Mouse (Mus musculus): ENCODE data around the gene Rsf1.

The Rsf1 gene

GRCm38 (mm10) chr7:97632897-97633296 lies 53.2 kb downstream of the Rsf1 start:
- DNase-seq: no peak

GRCm38 (mm10) chr7:97645060-97645459 lies 65.4 kb downstream of the Rsf1 start:
- no peak for DNase-seq

- DNase-seq: no peak
Measured at GRCm38 (mm10) chr7:97647656-97648055, 68.0 kb downstream of the Rsf1 start.

GRCm38 (mm10) chr7:97650729-97651128 lies 71.0 kb downstream of the Rsf1 start:
- no peak for DNase-seq

GRCm38 (mm10) chr7:97656144-97656543 lies 76.5 kb downstream of the Rsf1 start:
- peak; percentile 12 to 17 for DNase-seq

- DNase-seq: no peak
Measured at GRCm38 (mm10) chr7:97661634-97662033, 81.9 kb downstream of the Rsf1 start.

- peak in 1 of 2 experiments; percentile 25 for DNase-seq
Measured at GRCm38 (mm10) chr7:97679239-97679638, 99.5 kb downstream of the Rsf1 start.

- DNase-seq: no peak
Measured at GRCm38 (mm10) chr7:97687831-97688230, 108.1 kb downstream of the Rsf1 start.

GRCm38 (mm10) chr7:97695441-97695840 lies 115.8 kb downstream of the Rsf1 start:
- no peak for DNase-seq

- no peak for DNase-seq
Measured at GRCm38 (mm10) chr7:97696133-97696505, 116.4 kb downstream of the Rsf1 start.

- DNase-seq: peak; percentile 94 to 98
Measured at GRCm38 (mm10) chr7:97696506-97697254, 117.0 kb downstream of the Rsf1 start, which contains the start of gene Clns1a. Gene Clns1a (plus strand): TSS chr7:97696634.

GRCm38 (mm10) chr7:97700173-97700572 lies 120.5 kb downstream of the Rsf1 start:
- DNase-seq: no peak

GRCm38 (mm10) chr7:97701106-97701505 lies 121.4 kb downstream of the Rsf1 start:
- DNase-seq: no peak

- DNase-seq: peak; percentile 43 to 77
Measured at GRCm38 (mm10) chr7:97707123-97707522, 127.4 kb downstream of the Rsf1 start.

- DNase-seq: no peak
Measured at GRCm38 (mm10) chr7:97707809-97708208, 128.1 kb downstream of the Rsf1 start.

- DNase-seq: no peak
Measured at GRCm38 (mm10) chr7:97709204-97709603, 129.5 kb downstream of the Rsf1 start.

GRCm38 (mm10) chr7:97714651-97715050 lies 135.0 kb downstream of the Rsf1 start:
- no peak for DNase-seq

GRCm38 (mm10) chr7:97717326-97717725 lies 137.6 kb downstream of the Rsf1 start:
- no peak for DNase-seq

- DNase-seq: no peak
Measured at GRCm38 (mm10) chr7:97719078-97719477, 139.4 kb downstream of the Rsf1 start.

- peak in 1 of 2 experiments; percentile 12 for DNase-seq
Measured at GRCm38 (mm10) chr7:97720109-97720508, 140.4 kb downstream of the Rsf1 start.

GRCm38 (mm10) chr7:97722278-97722918 lies 142.7 kb downstream of the Rsf1 start:
- no peak for DNase-seq

GRCm38 (mm10) chr7:97723646-97724538 lies 144.2 kb downstream of the Rsf1 start:
- no peak for DNase-seq

GRCm38 (mm10) chr7:97725401-97725800 lies 145.7 kb downstream of the Rsf1 start:
- DNase-seq: no peak

All from kidney, postnatal 36 days (tissue).